Mouse (Mus musculus): ENCODE measurements around the gene Rpp30. TPM values are rescaled to one million over a fixed set of nuclear protein-coding genes. Genes with fewer than 3 reads are reported as not detected.

Gene Rpp30
- polyA plus RNA-seq, 1 experiment: 4.9 TPM

- H3K4me1 ChIP-seq (replicated peaks; ENCODE audit: control insufficient read depth, insufficient read depth, low read length): no peaks in the 10 kb centered on the region; the same call in 1 of the 2 replicates
- H3K4me3 ChIP-seq (ENCODE audit: control insufficient read depth, insufficient read depth, low read length): no peak overlapping the region
- WGBS: 78% methylated on average over 6 of the region's 6 CpGs
- TF ChIP-seq POLR2A (IDR thresholded peaks at IDR 0.05; ENCODE audit: control insufficient read depth, extremely low read depth, insufficient read depth, low read length, poor library complexity) (no peak), CTCF (IDR thresholded peaks at IDR 0.05; ENCODE audit: borderline replicate concordance, control insufficient read depth, extremely low read depth, insufficient read depth, low read length, poor library complexity) (no peak)
- H3K27me3 ChIP-seq (ENCODE audit: control insufficient read depth, insufficient read depth, low read length): no peaks in the 10 kb centered on the region
- no peak for DNase-seq
- H3K27ac ChIP-seq (ENCODE audit: control insufficient read depth, insufficient read depth, low read length): no peak overlapping the region
- H3K36me3 ChIP-seq (ENCODE audit: control insufficient read depth, insufficient read depth, low read length): no peaks in the 10 kb centered on the region
Observed at GRCm38 (mm10) chr19:36131990-36132389, 48.5 kb downstream of the Rpp30 start.

- H3K27ac ChIP-seq (ENCODE audit: control insufficient read depth, insufficient read depth, low read length): no peak overlapping the region
- H3K4me1 ChIP-seq (replicated peaks; ENCODE audit: control insufficient read depth, insufficient read depth, low read length): no peaks in the 10 kb centered on the region; the same call in 1 of the 2 replicates
- no peaks in the 10 kb centered on the region for H3K27me3 ChIP-seq (ENCODE audit: control insufficient read depth, insufficient read depth, low read length)
- TF ChIP-seq CTCF (IDR thresholded peaks at IDR 0.05; ENCODE audit: borderline replicate concordance, control insufficient read depth, extremely low read depth, insufficient read depth, low read length, poor library complexity) (no peak), POLR2A (IDR thresholded peaks at IDR 0.05; ENCODE audit: control insufficient read depth, extremely low read depth, insufficient read depth, low read length, poor library complexity) (no peak)
- no peaks in the 10 kb centered on the region for H3K36me3 ChIP-seq (ENCODE audit: control insufficient read depth, insufficient read depth, low read length)
- no peak for DNase-seq
- WGBS: 96% methylated on average over 6 of the region's 6 CpGs
- no peak overlapping the region for H3K4me3 ChIP-seq (ENCODE audit: control insufficient read depth, insufficient read depth, low read length)
Observed at GRCm38 (mm10) chr19:36133064-36133463, 49.5 kb downstream of the Rpp30 start.

- Histone ChIP-seq H3K36me3 (ENCODE audit: control insufficient read depth, insufficient read depth, low read length) (no peaks in the 10 kb centered on the region), H3K27ac (ENCODE audit: control insufficient read depth, insufficient read depth, low read length) (no peak overlapping the region), H3K4me3 (ENCODE audit: control insufficient read depth, insufficient read depth, low read length) (no peak overlapping the region), H3K27me3 (ENCODE audit: control insufficient read depth, insufficient read depth, low read length) (no peaks in the 10 kb centered on the region), H3K4me1 (replicated peaks; ENCODE audit: control insufficient read depth, insufficient read depth, low read length) (no peaks in the 10 kb centered on the region; the same call in 1 of the 2 replicates)
- TF ChIP-seq CTCF (IDR thresholded peaks at IDR 0.05; ENCODE audit: borderline replicate concordance, control insufficient read depth, extremely low read depth, insufficient read depth, low read length, poor library complexity) (no peak), POLR2A (IDR thresholded peaks at IDR 0.05; ENCODE audit: control insufficient read depth, extremely low read depth, insufficient read depth, low read length, poor library complexity) (no peak)
- 77% methylated on average over 5 of the region's 5 CpGs for WGBS
- no peak for DNase-seq
Observed at GRCm38 (mm10) chr19:36133731-36134130, 50.2 kb downstream of the Rpp30 start.

GRCm38 (mm10) chr19:36143571-36143970 lies 60.1 kb downstream of the Rpp30 start:
- Histone ChIP-seq H3K27ac (ENCODE audit: control insufficient read depth, insufficient read depth, low read length) (no peak overlapping the region), H3K4me1 (replicated peaks; ENCODE audit: control insufficient read depth, insufficient read depth, low read length) (no peaks in the 10 kb centered on the region), H3K27me3 (ENCODE audit: control insufficient read depth, insufficient read depth, low read length) (no peaks in the 10 kb centered on the region), H3K4me3 (ENCODE audit: control insufficient read depth, insufficient read depth, low read length) (no peak overlapping the region), H3K36me3 (ENCODE audit: control insufficient read depth, insufficient read depth, low read length) (no peaks in the 10 kb centered on the region)
- 99% methylated on average over 2 of the region's 2 CpGs for WGBS
- DNase-seq: no peak
- TF ChIP-seq POLR2A (IDR thresholded peaks at IDR 0.05; ENCODE audit: control insufficient read depth, extremely low read depth, insufficient read depth, low read length, poor library complexity) (no peak), CTCF (IDR thresholded peaks at IDR 0.05; ENCODE audit: borderline replicate concordance, control insufficient read depth, extremely low read depth, insufficient read depth, low read length, poor library complexity) (no peak)

- no peak for TF ChIP-seq POLR2A (IDR thresholded peaks at IDR 0.05; ENCODE audit: control insufficient read depth, extremely low read depth, insufficient read depth, low read length, poor library complexity)
- TF ChIP-seq CTCF (IDR thresholded peaks at IDR 0.05; ENCODE audit: borderline replicate concordance, control insufficient read depth, extremely low read depth, insufficient read depth, low read length, poor library complexity): no peak
- H3K27ac ChIP-seq (ENCODE audit: control insufficient read depth, insufficient read depth, low read length): no peak overlapping the region
- WGBS: 95% methylated on average over 6 of the region's 6 CpGs
- H3K4me1 ChIP-seq (replicated peaks; ENCODE audit: control insufficient read depth, insufficient read depth, low read length): no peaks in the 10 kb centered on the region
- no peaks in the 10 kb centered on the region for H3K36me3 ChIP-seq (ENCODE audit: control insufficient read depth, insufficient read depth, low read length)
- DNase-seq: no peak
- H3K27me3 ChIP-seq (ENCODE audit: control insufficient read depth, insufficient read depth, low read length): no peaks in the 10 kb centered on the region
- H3K4me3 ChIP-seq (ENCODE audit: control insufficient read depth, insufficient read depth, low read length): no peak overlapping the region
Observed at GRCm38 (mm10) chr19:36148578-36148977, 65.1 kb downstream of the Rpp30 start.

- H3K4me1 ChIP-seq (replicated peaks; ENCODE audit: control insufficient read depth, insufficient read depth, low read length): no peaks in the 10 kb centered on the region
- no peaks in the 10 kb centered on the region for H3K36me3 ChIP-seq (ENCODE audit: control insufficient read depth, insufficient read depth, low read length)
- no peak for TF ChIP-seq CTCF (IDR thresholded peaks at IDR 0.05; ENCODE audit: borderline replicate concordance, control insufficient read depth, extremely low read depth, insufficient read depth, low read length, poor library complexity)
- no peak for TF ChIP-seq POLR2A (IDR thresholded peaks at IDR 0.05; ENCODE audit: control insufficient read depth, extremely low read depth, insufficient read depth, low read length, poor library complexity)
- no peak overlapping the region for H3K27ac ChIP-seq (ENCODE audit: control insufficient read depth, insufficient read depth, low read length)
- no peak for DNase-seq
- H3K27me3 ChIP-seq (ENCODE audit: control insufficient read depth, insufficient read depth, low read length): no peaks in the 10 kb centered on the region
- WGBS: 87% methylated on average over 4 of the region's 4 CpGs
- H3K4me3 ChIP-seq (ENCODE audit: control insufficient read depth, insufficient read depth, low read length): no peak overlapping the region
Observed at GRCm38 (mm10) chr19:36150241-36151007, 66.9 kb downstream of the Rpp30 start.

Other genes starting within 250 kb of the Rpp30 start
- gene Htr7, start 26.2 kb upstream of the Rpp30 start, polyA plus RNA-seq (2012; rRNA removed): 5.4 and 5.5 TPM in 2 replicates
- 0.59 and 7.7 TPM in 2 replicates for gene Ankrd1, start 36.4 kb downstream of the Rpp30 start, polyA plus RNA-seq (2012; rRNA removed)

Data from thymus, adult 2 months (tissue).